In genomic region chr1:191200816-191201602, GRCm38 (mm10) we compare ENCODE assay signal across 22 mouse cellular contexts. TPM values are rescaled to one million over a fixed set of nuclear protein-coding genes. Genes with fewer than 3 reads are reported as not detected.
DNase-seq lines count a peak whose midpoint lies in the region; ATAC-seq and TF ChIP-seq lines count a peak whose summit lies in the region.
"Had no signal": no experiment of that assay in that cellular context is flagged by ENCODE, and none has a peak within 500 bp of the region (broad histone marks: within the 10 kb centered on the region; RNA-seq: fewer than 3 reads in every experiment).

No protein-coding gene starts in this region.

- 86% methylated on average over 9 of the region's 9 CpGs for WGBS in forebrain, embryonic 11.5 days
- 88% methylated on average over 9 of the region's 9 CpGs for WGBS in forebrain, embryonic 12.5 days
- 79% methylated on average over 9 of the region's 9 CpGs for WGBS in liver, adult 2 months
- 39% methylated on average over 9 of the region's 9 CpGs for WGBS in bone marrow, adult 2 months

- H3K36me3 ChIP-seq in forebrain, embryonic 11.5 days (ENCODE audit: control insufficient read depth, insufficient read depth, low read length): no peaks in the 10 kb centered on the region; the same call in 1 of the 2 replicates
- H3K36me3 ChIP-seq in forebrain, embryonic 12.5 days (replicated peaks): no peaks in the 10 kb centered on the region
- no peaks in the 10 kb centered on the region for H3K36me3 ChIP-seq in liver, adult 2 months (ENCODE audit: control insufficient read depth, insufficient read depth, low read length)
- H3K36me3 ChIP-seq: hindbrain, embryonic 12.5 days; intestine, embryonic 15.5 days; midbrain, embryonic 12.5 days; neural tube, embryonic 12.5 days had no signal

- no peak overlapping the region for H3K4me2 ChIP-seq in forebrain, embryonic 11.5 days (ENCODE audit: low read depth, low read length, severe bottlenecking)
- no peak overlapping the region for H3K4me2 ChIP-seq in forebrain, embryonic 12.5 days
- H3K4me2 ChIP-seq: hindbrain, embryonic 12.5 days; intestine, embryonic 15.5 days; midbrain, embryonic 12.5 days; neural tube, embryonic 12.5 days had no signal

- no peak for ATAC-seq in forebrain, embryonic 11.5 days (replicated peaks; ENCODE audit: low FRiP score)
- ATAC-seq in forebrain, embryonic 12.5 days (ENCODE audit: low FRiP score): no peak
- ATAC-seq in megakaryocyte, adult 5-6 weeks (ENCODE audit: poor library complexity, severe bottlenecking): peak; percentile 84
- ATAC-seq: intestine, embryonic 15.5 days had no signal

- no peak for TF ChIP-seq CTCF in liver, adult 2 months (IDR thresholded peaks at IDR 0.05; ENCODE audit: low read depth, low read length)
- no peak for TF ChIP-seq CTCF in bone marrow, adult 2 months (IDR thresholded peaks at IDR 0.05; ENCODE audit: control insufficient read depth, insufficient read depth, low read length)

- H3K27ac ChIP-seq in forebrain, embryonic 11.5 days (ENCODE audit: low read depth, low read length): no peak overlapping the region
- no peak overlapping the region for H3K27ac ChIP-seq in forebrain, embryonic 12.5 days
- H3K27ac ChIP-seq in liver, adult 2 months (replicated peaks; ENCODE audit: insufficient read depth, low read depth, low read length): no peak overlapping the region
- peak overlapping the region; percentile 60; the same call in 1 of the 2 replicates for H3K27ac ChIP-seq in bone marrow, adult 2 months (ENCODE audit: control insufficient read depth, insufficient read depth, low read depth, low read length, poor library complexity)
- H3K27ac ChIP-seq: hindbrain, embryonic 12.5 days; intestine, embryonic 15.5 days; liver, embryonic 14.5 days; midbrain, embryonic 12.5 days; neural tube, embryonic 12.5 days had no signal

- H3K4me3 ChIP-seq in forebrain, embryonic 11.5 days (ENCODE audit: low read depth, low read length): no peak overlapping the region
- H3K4me3 ChIP-seq in forebrain, embryonic 12.5 days (replicated peaks): no peak overlapping the region
- no peak overlapping the region for H3K4me3 ChIP-seq in liver, adult 2 months (ENCODE audit: insufficient read depth, low read depth, low read length)
- H3K4me3 ChIP-seq in bone marrow, adult 2 months (replicated peaks; ENCODE audit: control insufficient read depth, low read depth, low read length): no peak overlapping the region
- H3K4me3 ChIP-seq: hindbrain, embryonic 12.5 days; intestine, embryonic 15.5 days; midbrain, embryonic 12.5 days; neural tube, embryonic 12.5 days had no signal

- no peak for TF ChIP-seq POLR2A in liver, adult 2 months (IDR thresholded peaks at IDR 0.05; ENCODE audit: extremely low read depth, insufficient read depth, low read length)
- TF ChIP-seq POLR2A in bone marrow, adult 2 months (IDR thresholded peaks at IDR 0.05; ENCODE audit: borderline replicate concordance, control insufficient read depth, low read depth, low read length): no peak

- H3K4me1 ChIP-seq in forebrain, embryonic 11.5 days (replicated peaks; ENCODE audit: control insufficient read depth, insufficient read depth, low read length): no peaks in the 10 kb centered on the region
- H3K4me1 ChIP-seq in forebrain, embryonic 12.5 days: no peaks in the 10 kb centered on the region
- H3K4me1 ChIP-seq in liver, adult 2 months (ENCODE audit: control insufficient read depth, insufficient read depth, low read length): no peaks in the 10 kb centered on the region
- peaks cover 7% of the 10 kb centered on the region for H3K4me1 ChIP-seq in bone marrow, adult 2 months (ENCODE audit: control insufficient read depth, insufficient read depth, low read length)
- H3K4me1 ChIP-seq: hindbrain, embryonic 12.5 days; intestine, embryonic 15.5 days; midbrain, embryonic 12.5 days; neural tube, embryonic 12.5 days had no signal

- no peaks in the 10 kb centered on the region for H3K9me3 ChIP-seq in forebrain, embryonic 11.5 days (ENCODE audit: control insufficient read depth, low read length)
- H3K9me3 ChIP-seq in forebrain, embryonic 12.5 days: no peaks in the 10 kb centered on the region
- H3K9me3 ChIP-seq: hindbrain, embryonic 12.5 days; intestine, embryonic 15.5 days; midbrain, embryonic 12.5 days; neural tube, embryonic 12.5 days had no signal

- peak; percentile 18 for DNase-seq in forebrain, embryonic 11.5 days (ENCODE audit: low spot score)
- peak; percentile 42 for DNase-seq in liver, adult 2 months (ENCODE audit: extremely low read depth, low read depth, low spot score)
- no peak for DNase-seq in liver
- DNase-seq in gastrocnemius, postnatal 4 days (ENCODE audit: low spot score in 2 of 2): no peak
- DNase-seq in thymus, postnatal 10 days (ENCODE audit: low spot score in 2 of 2): no peak
- DNase-seq: adrenal gland, adult 2 months; cerebellum, postnatal 10 days; kidney, postnatal 25 days; retina, postnatal 1 day had no signal

- H3K27me3 ChIP-seq in forebrain, embryonic 11.5 days (ENCODE audit: control insufficient read depth, insufficient read depth, low read length): no peaks in the 10 kb centered on the region
- no peaks in the 10 kb centered on the region for H3K27me3 ChIP-seq in forebrain, embryonic 12.5 days
- H3K27me3 ChIP-seq in liver, adult 2 months (ENCODE audit: control insufficient read depth, insufficient read depth, low read length): no peaks in the 10 kb centered on the region
- H3K27me3 ChIP-seq: hindbrain, embryonic 12.5 days; intestine, embryonic 15.5 days; midbrain, embryonic 12.5 days; neural tube, embryonic 12.5 days had no signal

- H3K79me2 ChIP-seq in liver, adult 2 months (ENCODE audit: control insufficient read depth, insufficient read depth, low read length): no peaks in the 10 kb centered on the region

- H3K9ac ChIP-seq in forebrain, embryonic 11.5 days (ENCODE audit: low read length): no peak overlapping the region
- H3K9ac ChIP-seq in forebrain, embryonic 12.5 days: no peak overlapping the region
- no peak overlapping the region for H3K9ac ChIP-seq in liver, adult 2 months (ENCODE audit: low read depth, low read length)
- H3K9ac ChIP-seq: hindbrain, embryonic 12.5 days; intestine, embryonic 15.5 days; liver, embryonic 14.5 days; midbrain, embryonic 12.5 days; neural tube, embryonic 12.5 days had no signal

RNA-seq across cellular contexts. Expression of gene Atf3, which starts 16.8 kb away (rescaled TPM):
- 2.0 and 2.4 TPM in 2 replicates for polyA plus RNA-seq in forebrain, embryonic 11.5 days (2014; fragmentation: Nextera tagmentation; extraction: Ambion mirVana)
- polyA plus RNA-seq in forebrain, embryonic 12.5 days (2016; fragmentation: Nextera tagmentation; extraction: Ambion mirVana): 0.96 and 1.7 TPM in 2 replicates
- 0.55 and 1.1 TPM in 2 replicates for total RNA-seq in liver, adult 2 months (2014; rRNA removed)
- 0.55 and 0.81 TPM in 2 replicates for polyA plus RNA-seq in liver, adult 2 months (2012; rRNA removed)
- polyA plus RNA-seq in bone marrow, adult 2 months (2011; ENCODE audit: insufficient read depth, insufficient read length, low replicate concordance, missing spikeins): 8.4 TPM in 1 of 2 replicates, not detected in the other
- 15.5 and 38.2 TPM in 2 replicates for total RNA-seq in megakaryocyte, adult 5-6 weeks (2015)
- total RNA-seq in megakaryocyte, adult 5-6 weeks (2017): 19.3 and 57.2 TPM in 2 replicates
- total RNA-seq in gastrocnemius, postnatal 4 days (2021): 10 to 100 TPM in 1 of 2 experiments, 1 to 10 TPM in 1; 9.7 to 13.9 TPM

RNA-seq across cellular contexts. Expression of gene Fam71a, which starts 36.4 kb away (rescaled TPM):
- polyA plus RNA-seq in forebrain, embryonic 11.5 days (2014; fragmentation: Nextera tagmentation; extraction: Ambion mirVana): not detected in 2 replicates
- polyA plus RNA-seq in forebrain, embryonic 12.5 days (2016; fragmentation: Nextera tagmentation; extraction: Ambion mirVana): not detected in 2 replicates
- not detected in 2 replicates for total RNA-seq in liver, adult 2 months (2014; rRNA removed)
- polyA plus RNA-seq in liver, adult 2 months (2012; rRNA removed): not detected in 2 replicates
- not detected in 2 replicates for polyA plus RNA-seq in bone marrow, adult 2 months (2011; ENCODE audit: insufficient read depth, insufficient read length, low replicate concordance, missing spikeins)
- 0.14 and 0.49 TPM in 2 replicates for total RNA-seq in megakaryocyte, adult 5-6 weeks (2015)
- 0.24 TPM in 1 of 2 replicates, not detected in the other for total RNA-seq in megakaryocyte, adult 5-6 weeks (2017)
- not detected for total RNA-seq in gastrocnemius, postnatal 4 days (2021)
- total RNA-seq: adrenal gland, adult 2 months; left cerebral cortex, postnatal 10 days had no signal
- polyA plus RNA-seq: adrenal gland, adult 2 months; embryonic facial prominence, embryonic 11.5 days; heart, embryonic 14.5 days; hindbrain, embryonic 12.5 days; intestine, embryonic 15.5 days; liver, embryonic 14.5 days; midbrain, embryonic 12.5 days; neural tube, embryonic 12.5 days; stomach, embryonic 16.5 days; urinary bladder, adult 2 months had no signal

Comparison
In these comparisons a context has a peak if more than half of its experiments do, and no peak if none do; other contexts are left out.
1. DNase-seq: peak in forebrain, embryonic 11.5 days (single experiment) and liver, adult 2 months (single experiment); none in liver (single experiment), gastrocnemius, postnatal 4 days (0 of 2) and thymus, postnatal 10 days (0 of 2).